Mouse (Mus musculus) liver, postnatal 0 days (tissue): ENCODE results near the gene Hist1h2ah. TPM values are rescaled to one million over a fixed set of nuclear protein-coding genes. Genes with fewer than 3 reads are reported as not detected.
A peak's percentile ranks its signal among the peaks of the same experiment; 100 is the strongest.

Source experiments
- ATAC-seq: fragments of 200-750 bp; cut with Nextera tagmentation; 2 replicates; pipeline ENCODE4 v1.8.0; 2017; ENCODE audit warnings: mild to moderate bottlenecking, moderate library complexity
- DNase-seq: peaks from one replicate; pipeline ENCODE4 v3.0.0-alpha.2; 2016
- H3K27ac ChIP-seq: fragments of 300-500 bp; sonication (generic); 2 replicates; pipeline ENCODE4 v1.5.1; 2014; ENCODE audit warnings: antibody characterized with exemption, moderate library complexity, mild to moderate bottlenecking, low read depth
- H3K27me3 ChIP-seq: fragments of 300-500 bp; sonication (generic); 2 replicates; pipeline ENCODE4 v1.6.1; 2014; ENCODE audit warnings: low read length, control low read depth, mixed read lengths; ENCODE audit not compliant: insufficient read depth
- H3K36me3 ChIP-seq: fragments of 300-500 bp; sonication (generic); replicated peaks from 2 replicates; pipeline ENCODE4 v1.6.1; 2014; ENCODE audit warnings: mild to moderate bottlenecking, control low read depth, low read length, moderate library complexity, mixed read lengths; ENCODE audit not compliant: insufficient read depth
- H3K4me1 ChIP-seq: fragments of 300-500 bp; sonication (generic); 2 replicates; pipeline ENCODE4 v1.6.1; 2014; ENCODE audit warnings: antibody characterized with exemption, mild to moderate bottlenecking, control low read depth; ENCODE audit not compliant: insufficient read depth
- H3K4me2 ChIP-seq: fragments of 300-500 bp; sonication (generic); 2 replicates; pipeline ENCODE4 v1.6.1; 2014; ENCODE audit warnings: low read depth, mild to moderate bottlenecking, low read length, moderate library complexity, mixed read lengths
- H3K4me3 ChIP-seq: fragments of 300-500 bp; sonication (generic); 2 replicates; pipeline ENCODE4 v1.5.1; 2014; ENCODE audit warnings: low read depth, low read length
- H3K9ac ChIP-seq: fragments of 300-500 bp; sonication (generic); replicated peaks from 2 replicates; pipeline ENCODE4 v1.6.1; 2014; ENCODE audit warnings: mild to moderate bottlenecking, moderate library complexity
- H3K9me3 ChIP-seq: fragments of 300-500 bp; sonication (generic); 2 replicates; pipeline ENCODE4 v1.6.1; 2016; ENCODE audit warnings: mild to moderate bottlenecking, control low read depth, low read length, mixed read lengths
- CTCF ChIP-seq: sonication (generic); IDR thresholded peaks from 2 replicates; pipeline ENCODE4 v1.5.1; 2016; ENCODE audit warnings: antibody characterized with exemption, low read depth
- EP300 ChIP-seq: IDR thresholded peaks from 2 replicates; pipeline ENCODE4 v1.6.1; 2016; ENCODE audit warnings: antibody characterized with exemption, low read depth, mild to moderate bottlenecking
- WGBS: fragments of 180-500 bp; shearing (Covaris S2); extraction: QIAGEN DNeasy Blood & Tissue Kit; methylation state at CpG from one replicate; pipeline ENCODE4 v1.1.7; 2014; ENCODE audit not compliant: insufficient replicate concordance; 5-methylcytosine and 5-hydroxymethylcytosine counted together
- polyA plus RNA-seq: library from polyadenylated mRNA; unstranded; fragments of >200 nt; fragmentation: Nextera tagmentation; extraction: Ambion mirVana; gene quantifications from 2 replicates; pipeline ENCODE4 v1.2.1, GENCODE M21; 2015

Gene Hist1h2ah
- polyA plus RNA-seq, 1 experiment from 2014 or later = 9.9 TPM

- Histone ChIP-seq H3K4me2 (no peak overlapping the region), H3K4me3 (no peak overlapping the region), H3K9me3 (no peaks in the 10 kb centered on the region), H3K4me1 (peaks cover 20% of the 10 kb centered on the region), H3K36me3 (no peaks in the 10 kb centered on the region), H3K27ac (no peak overlapping the region), H3K9ac (no peak overlapping the region), H3K27me3 (peaks cover 66% of the 10 kb centered on the region)
- DNase-seq = no peak
- no peak for ATAC-seq
- TF ChIP-seq EP300 (no peak), CTCF (no peak)
- 41% methylated on average over 3 of the region's 3 CpGs for WGBS
These were observed 37.0 kb downstream of the Hist1h2ah start for GRCm38 (mm10) chr13:21998412-21998811.

- Histone ChIP-seq H3K27ac (no peak overlapping the region), H3K4me3 (no peak overlapping the region), H3K4me1 (peaks cover 20% of the 10 kb centered on the region), H3K4me2 (no peak overlapping the region), H3K9ac (no peak overlapping the region), H3K36me3 (no peaks in the 10 kb centered on the region), H3K27me3 (peaks cover 66% of the 10 kb centered on the region), H3K9me3 (no peaks in the 10 kb centered on the region)
- WGBS = 15% methylated on average over 4 of the region's 4 CpGs
- DNase-seq (no peak), ATAC-seq (no peak)
- TF ChIP-seq EP300 = no peak
- no peak for TF ChIP-seq CTCF
These were observed 37.5 kb downstream of the Hist1h2ah start for GRCm38 (mm10) chr13:21997821-21998220.

GRCm38 (mm10) chr13:21997201-21997820, 38.1 kb downstream of the Hist1h2ah start:
- peaks cover 20% of the 10 kb centered on the region for H3K4me1 ChIP-seq
- no peak for DNase-seq
- TF ChIP-seq CTCF = no peak
- no peak for TF ChIP-seq EP300
- H3K27ac ChIP-seq = no peak overlapping the region
- no peak for ATAC-seq
- no peaks in the 10 kb centered on the region for H3K9me3 ChIP-seq
- WGBS = 7% methylated on average over 21 of the region's 21 CpGs
- no peak overlapping the region for H3K9ac ChIP-seq
- peak overlapping the region; percentile 9; the same call in 1 of the 2 replicates for H3K4me3 ChIP-seq
- H3K36me3 ChIP-seq = no peaks in the 10 kb centered on the region
- H3K27me3 ChIP-seq = peaks cover 66% of the 10 kb centered on the region
- H3K4me2 ChIP-seq = peak overlapping the region; percentile 66

GRCm38 (mm10) chr13:21996840-21997185, 38.6 kb downstream of the Hist1h2ah start:
- no peaks in the 10 kb centered on the region for H3K9me3 ChIP-seq
- H3K4me1 ChIP-seq = peaks cover 20% of the 10 kb centered on the region
- DNase-seq = no peak
- H3K9ac ChIP-seq = no peak overlapping the region
- peak overlapping the region; percentile 9; the same call in 1 of the 2 replicates for H3K4me3 ChIP-seq
- WGBS = 2% methylated on average over 13 of the region's 13 CpGs
- no peaks in the 10 kb centered on the region for H3K36me3 ChIP-seq
- H3K4me2 ChIP-seq = peak overlapping the region; percentile 66
- no peak overlapping the region for H3K27ac ChIP-seq
- peaks cover 66% of the 10 kb centered on the region for H3K27me3 ChIP-seq
- TF ChIP-seq EP300 (no peak), CTCF (no peak)
- ATAC-seq = no peak

GRCm38 (mm10) chr13:21996101-21996839, 39.1 kb downstream of the Hist1h2ah start:
- ATAC-seq (no peak), DNase-seq (peak; percentile 59)
- Histone ChIP-seq H3K9ac (no peak overlapping the region), H3K27me3 (peaks cover 65% of the 10 kb centered on the region), H3K27ac (no peak overlapping the region), H3K4me3 (peak overlapping the region; percentile 44), H3K36me3 (no peaks in the 10 kb centered on the region), H3K4me2 (peak overlapping the region; percentile 66), H3K4me1 (peaks cover 20% of the 10 kb centered on the region), H3K9me3 (no peaks in the 10 kb centered on the region)
- no peak for TF ChIP-seq EP300
- TF ChIP-seq CTCF = no peak
- WGBS = 3% methylated on average over 12 of the region's 12 CpGs

- WGBS = 0% methylated on average over 21 of the region's 21 CpGs
- peak; percentile 51; the same call in 1 of the 2 replicates for ATAC-seq
- Histone ChIP-seq H3K9ac (no peak overlapping the region; the same call in 1 of the 2 replicates), H3K4me3 (peak overlapping the region; percentile 44), H3K27ac (no peak overlapping the region), H3K27me3 (peaks cover 57% of the 10 kb centered on the region), H3K4me1 (peaks cover 16% of the 10 kb centered on the region), H3K9me3 (peaks cover 3% of the 10 kb centered on the region; the same call in 1 of the 2 replicates), H3K36me3 (no peaks in the 10 kb centered on the region), H3K4me2 (peak overlapping the region; percentile 66)
- peak; percentile 44 for DNase-seq
- TF ChIP-seq EP300 (no peak), CTCF (peak; percentile 20; the same call in 1 of the 2 replicates)
These were observed 39.9 kb downstream of the Hist1h2ah start for GRCm38 (mm10) chr13:21995331-21995914.
